Mouse (Mus musculus) stomach, embryonic 14.5 days (tissue): ENCODE measurements around the gene Pitpnb. TPM values are rescaled to one million over a fixed set of nuclear protein-coding genes. Genes with fewer than 3 reads are reported as not detected.

ENCODE experiments used
- ATAC-seq: fragments of 200-750 bp; cut with Nextera tagmentation; 2 replicates; pipeline ENCODE4 v1.8.0; 2017; ENCODE audit warnings: low read depth, moderate TSS enrichment; ENCODE audit not compliant: insufficient number of reproducible peaks, insufficient read depth, low FRiP score
- H3K27ac ChIP-seq: fragments of 300-500 bp; sonication (generic); 2 replicates; pipeline ENCODE4 v1.5.1; 2014; ENCODE audit warnings: mild to moderate bottlenecking, low read length, moderate library complexity, mixed read lengths
- H3K27me3 ChIP-seq: fragments of 300-500 bp; sonication (generic); 2 replicates; pipeline ENCODE4 v1.6.1; 2014; ENCODE audit warnings: low read length, control low read depth, mixed read lengths; ENCODE audit not compliant: control insufficient read depth, insufficient read depth
- H3K36me3 ChIP-seq: fragments of 300-500 bp; sonication (generic); 2 replicates; pipeline ENCODE4 v1.6.1; 2014; ENCODE audit warnings: mild to moderate bottlenecking, control low read depth, low read length, moderate library complexity, mixed read lengths; ENCODE audit not compliant: control insufficient read depth, insufficient read depth
- H3K4me1 ChIP-seq: fragments of 300-500 bp; sonication (generic); 2 replicates; pipeline ENCODE4 v1.6.1; 2014; ENCODE audit warnings: low read length, control low read depth, mixed read lengths; ENCODE audit not compliant: control insufficient read depth, insufficient read depth
- H3K4me2 ChIP-seq: fragments of 300-500 bp; sonication (generic); replicated peaks from 2 replicates; pipeline ENCODE4 v1.6.1; 2014; ENCODE audit warnings: low read depth, low read length, control low read depth
- H3K4me3 ChIP-seq: fragments of 300-500 bp; sonication (generic); 2 replicates; pipeline ENCODE4 v1.5.1; 2014; ENCODE audit warnings: low read depth, low read length, control low read depth
- H3K9ac ChIP-seq: fragments of 300-500 bp; sonication (generic); replicated peaks from 2 replicates; pipeline ENCODE4 v1.6.1; 2014; ENCODE audit warnings: low read depth, mild to moderate bottlenecking, control low read depth, low read length, moderate library complexity, mixed read lengths
- H3K9me3 ChIP-seq: fragments of 300-500 bp; sonication (generic); 2 replicates; pipeline ENCODE4 v1.6.1; 2016; ENCODE audit warnings: low read depth, low read length, control low read depth; ENCODE audit not compliant: control insufficient read depth
- WGBS: fragments of 180-500 bp; shearing (Covaris S2); extraction: QIAGEN DNeasy Blood & Tissue Kit; methylation state at CpG from one replicate; pipeline ENCODE4 v1.1.7; 2014; 5-methylcytosine and 5-hydroxymethylcytosine counted together
- polyA plus RNA-seq: library from polyadenylated mRNA; unstranded; fragments of >200 nt; fragmentation: Nextera tagmentation; extraction: Ambion mirVana; gene quantifications from 2 replicates; pipeline ENCODE4 v1.2.1, GENCODE M21; 2014

Gene Pitpnb
- polyA plus RNA-seq, 1 experiment from 2014 or later, result 112 TPM

GRCm38 (mm10) chr5:111300776-111301175, 29.8 kb upstream of the Pitpnb start:
- ATAC-seq, result no peak
- Histone ChIP-seq H3K4me3 (no peak overlapping the region), H3K9ac (no peak overlapping the region), H3K4me1 (no peaks in the 10 kb centered on the region), H3K9me3 (no peaks in the 10 kb centered on the region), H3K4me2 (no peak overlapping the region), H3K27ac (no peak overlapping the region), H3K36me3 (no peaks in the 10 kb centered on the region), H3K27me3 (no peaks in the 10 kb centered on the region)
- 74% methylated on average over 8 of the region's 8 CpGs for WGBS

GRCm38 (mm10) chr5:111301736-111302135, 28.8 kb upstream of the Pitpnb start:
- 72% methylated on average over 7 of the region's 7 CpGs for WGBS
- ATAC-seq, result no peak
- Histone ChIP-seq H3K36me3 (no peaks in the 10 kb centered on the region), H3K9ac (no peak overlapping the region), H3K9me3 (no peaks in the 10 kb centered on the region), H3K4me2 (no peak overlapping the region), H3K4me1 (no peaks in the 10 kb centered on the region), H3K27me3 (no peaks in the 10 kb centered on the region), H3K4me3 (no peak overlapping the region), H3K27ac (no peak overlapping the region)

GRCm38 (mm10) chr5:111304730-111305129, 25.8 kb upstream of the Pitpnb start:
- H3K27ac ChIP-seq, result no peak overlapping the region
- H3K9me3 ChIP-seq, result no peaks in the 10 kb centered on the region
- no peak overlapping the region for H3K9ac ChIP-seq
- no peaks in the 10 kb centered on the region for H3K4me1 ChIP-seq
- H3K4me2 ChIP-seq, result no peak overlapping the region
- H3K4me3 ChIP-seq, result no peak overlapping the region
- ATAC-seq, result no peak
- H3K36me3 ChIP-seq, result no peaks in the 10 kb centered on the region
- H3K27me3 ChIP-seq, result no peaks in the 10 kb centered on the region
- WGBS, result 89% methylated on average over 3 of the region's 3 CpGs

- Histone ChIP-seq H3K27me3 (no peaks in the 10 kb centered on the region), H3K4me2 (no peak overlapping the region), H3K27ac (no peak overlapping the region), H3K4me3 (no peak overlapping the region), H3K36me3 (no peaks in the 10 kb centered on the region), H3K9me3 (no peaks in the 10 kb centered on the region; the same call in 1 of the 2 replicates), H3K4me1 (no peaks in the 10 kb centered on the region), H3K9ac (no peak overlapping the region)
- 66% methylated on average over 6 of the region's 6 CpGs for WGBS
- no peak for ATAC-seq
These were observed 20.4 kb upstream of the Pitpnb start for GRCm38 (mm10) chr5:111310185-111310584.

- Histone ChIP-seq H3K4me2 (no peak overlapping the region), H3K4me3 (no peak overlapping the region), H3K9ac (no peak overlapping the region), H3K27ac (no peak overlapping the region), H3K36me3 (no peaks in the 10 kb centered on the region), H3K9me3 (no peaks in the 10 kb centered on the region; the same call in 1 of the 2 replicates), H3K4me1 (no peaks in the 10 kb centered on the region), H3K27me3 (no peaks in the 10 kb centered on the region)
- 86% methylated on average over 9 of the region's 9 CpGs for WGBS
- no peak for ATAC-seq
These were observed 16.7 kb upstream of the Pitpnb start for GRCm38 (mm10) chr5:111313833-111314232.

GRCm38 (mm10) chr5:111315061-111315460, 15.5 kb upstream of the Pitpnb start:
- Histone ChIP-seq H3K4me3 (no peak overlapping the region), H3K4me1 (no peaks in the 10 kb centered on the region), H3K4me2 (no peak overlapping the region), H3K9ac (no peak overlapping the region), H3K27ac (no peak overlapping the region), H3K9me3 (no peaks in the 10 kb centered on the region; the same call in 1 of the 2 replicates), H3K27me3 (no peaks in the 10 kb centered on the region), H3K36me3 (no peaks in the 10 kb centered on the region)
- no peak for ATAC-seq
- WGBS, result 84% methylated on average over 6 of the region's 6 CpGs

- Histone ChIP-seq H3K27me3 (no peaks in the 10 kb centered on the region), H3K9me3 (no peaks in the 10 kb centered on the region; the same call in 1 of the 2 replicates), H3K4me1 (no peaks in the 10 kb centered on the region), H3K36me3 (no peaks in the 10 kb centered on the region), H3K4me3 (no peak overlapping the region), H3K27ac (no peak overlapping the region), H3K4me2 (no peak overlapping the region), H3K9ac (no peak overlapping the region)
- ATAC-seq, result no peak
- WGBS, result 37% methylated on average over 3 of the region's 3 CpGs
These were observed 13.0 kb upstream of the Pitpnb start for GRCm38 (mm10) chr5:111317526-111317925.

GRCm38 (mm10) chr5:111318946-111319345, 11.6 kb upstream of the Pitpnb start:
- Histone ChIP-seq H3K4me3 (no peak overlapping the region), H3K27ac (no peak overlapping the region), H3K4me2 (no peak overlapping the region), H3K36me3 (no peaks in the 10 kb centered on the region), H3K9me3 (no peaks in the 10 kb centered on the region; the same call in 1 of the 2 replicates), H3K4me1 (no peaks in the 10 kb centered on the region), H3K27me3 (no peaks in the 10 kb centered on the region), H3K9ac (no peak overlapping the region)
- no peak for ATAC-seq
- 56% methylated on average over 1 of the region's 1 CpGs for WGBS

GRCm38 (mm10) chr5:111325813-111326212, 4.8 kb upstream of the Pitpnb start:
- no peak overlapping the region for H3K9ac ChIP-seq
- no peaks in the 10 kb centered on the region for H3K9me3 ChIP-seq
- no peaks in the 10 kb centered on the region for H3K4me1 ChIP-seq
- H3K36me3 ChIP-seq, result no peaks in the 10 kb centered on the region
- no peak overlapping the region for H3K27ac ChIP-seq
- no peak for ATAC-seq
- no peaks in the 10 kb centered on the region for H3K27me3 ChIP-seq
- WGBS, result 13% methylated on average over 1 of the region's 1 CpGs
- H3K4me3 ChIP-seq, result no peak overlapping the region
- no peak overlapping the region for H3K4me2 ChIP-seq
